Mouse (Mus musculus) stomach, embryonic 16.5 days (tissue): Measurements from ENCODE around the gene Uqcrc2. TPM values are rescaled to one million over a fixed set of nuclear protein-coding genes. Genes with fewer than 3 reads are reported as not detected.

Experiments used
- ATAC-seq: fragments of 200-750 bp; cut with Nextera tagmentation; 2 replicates; pipeline ENCODE4 v1.8.0; 2017; ENCODE audit warnings: moderate number of reproducible peaks, moderate TSS enrichment; ENCODE audit not compliant: insufficient read depth, low FRiP score
- H3K27ac ChIP-seq: fragments of 300-500 bp; sonication (generic); 2 replicates; pipeline ENCODE4 v1.5.1; 2014; ENCODE audit warnings: low read length
- H3K27me3 ChIP-seq: fragments of 300-500 bp; sonication (generic); 2 replicates; pipeline ENCODE4 v1.6.1; 2014; ENCODE audit warnings: low read length, control low read depth, mixed read lengths; ENCODE audit not compliant: control insufficient read depth, insufficient read depth
- H3K36me3 ChIP-seq: fragments of 300-500 bp; sonication (generic); 2 replicates; pipeline ENCODE4 v1.6.1; 2014; ENCODE audit warnings: low read length; ENCODE audit not compliant: control insufficient read depth, insufficient read depth
- H3K4me1 ChIP-seq: fragments of 300-500 bp; sonication (generic); 2 replicates; pipeline ENCODE4 v1.6.1; 2014; ENCODE audit warnings: low read length, control low read depth, mixed read lengths; ENCODE audit not compliant: control insufficient read depth, insufficient read depth
- H3K4me2 ChIP-seq: fragments of 300-500 bp; sonication (generic); 2 replicates; pipeline ENCODE4 v1.6.1; 2014; ENCODE audit warnings: low read depth, low read length, mixed read lengths
- H3K4me3 ChIP-seq: fragments of 300-500 bp; sonication (generic); replicated peaks from 2 replicates; pipeline ENCODE4 v1.5.1; 2014; ENCODE audit warnings: mild to moderate bottlenecking, low read length
- H3K9ac ChIP-seq: fragments of 300-500 bp; sonication (generic); 2 replicates; pipeline ENCODE4 v1.6.1; 2014; ENCODE audit warnings: low read length
- H3K9me3 ChIP-seq: fragments of 300-500 bp; sonication (generic); replicated peaks from 2 replicates; pipeline ENCODE4 v1.6.1; 2016; ENCODE audit warnings: low read length, control low read depth; ENCODE audit not compliant: control insufficient read depth
- WGBS: fragments of 180-500 bp; shearing (Covaris S2); extraction: QIAGEN DNeasy Blood & Tissue Kit; methylation state at CpG from one replicate; pipeline ENCODE4 v1.1.7; 2014; 5-methylcytosine and 5-hydroxymethylcytosine counted together
- polyA plus RNA-seq: library from polyadenylated mRNA; unstranded; fragments of >200 nt; fragmentation: Nextera tagmentation; extraction: Ambion mirVana; gene quantifications from 2 replicates; pipeline ENCODE4 v1.2.1, GENCODE M21; 2015

The Uqcrc2 gene
- 204 and 235 TPM in 2 replicates for polyA plus RNA-seq

DNA sequence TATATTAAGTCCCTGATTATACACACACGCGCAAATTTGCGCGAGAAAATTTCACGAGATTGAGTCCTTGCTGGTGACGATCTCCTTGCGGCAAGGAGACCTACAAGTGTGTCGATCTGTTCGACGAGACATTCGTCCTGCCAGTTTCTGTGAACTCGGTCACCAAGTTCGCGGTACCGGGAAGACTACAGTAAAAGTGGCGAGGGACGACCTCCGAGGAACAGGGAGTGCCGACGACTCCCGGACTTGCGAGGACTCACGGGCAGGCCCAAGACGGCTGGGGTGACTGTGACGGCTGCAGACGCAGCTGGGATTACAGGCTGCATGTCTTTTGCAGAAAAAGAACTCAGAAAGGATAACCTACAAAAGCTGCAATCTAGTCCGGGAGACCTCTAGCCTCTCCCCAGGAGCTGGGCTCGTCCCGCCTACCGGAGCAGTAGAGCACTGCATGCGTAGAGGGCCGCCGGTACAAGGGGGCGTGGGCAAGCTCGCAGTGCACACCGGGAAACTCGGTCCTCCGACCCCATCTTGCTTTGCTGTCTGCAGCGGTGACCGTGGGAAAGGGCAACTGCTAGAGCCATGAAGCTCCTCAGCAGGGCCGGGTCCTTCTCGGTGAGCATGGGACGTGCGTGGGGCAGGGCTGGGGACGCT, at the start of gene Uqcrc2:
Gene Uqcrc2, plus strand, starts transcription at position 466 of the 651 bp plus-strand sequence.
- no peaks in the 10 kb centered on the region for H3K27me3 ChIP-seq
- peaks cover 9% of the 10 kb centered on the region for H3K4me1 ChIP-seq
- H3K36me3 ChIP-seq = no peaks in the 10 kb centered on the region
- H3K4me2 ChIP-seq = peak within 1 kb of the TSS; percentile 81
- peak within 1 kb of the TSS; percentile 97 for H3K9ac ChIP-seq
- H3K4me3 ChIP-seq = peak within 1 kb of the TSS; percentile 90
- no peaks in the 10 kb centered on the region for H3K9me3 ChIP-seq
- peak; percentile 100 for ATAC-seq
- under 1% methylated on average over 45 of the region's 45 CpGs for WGBS
- H3K27ac ChIP-seq = peak within 1 kb of the TSS; percentile 87

DNA sequence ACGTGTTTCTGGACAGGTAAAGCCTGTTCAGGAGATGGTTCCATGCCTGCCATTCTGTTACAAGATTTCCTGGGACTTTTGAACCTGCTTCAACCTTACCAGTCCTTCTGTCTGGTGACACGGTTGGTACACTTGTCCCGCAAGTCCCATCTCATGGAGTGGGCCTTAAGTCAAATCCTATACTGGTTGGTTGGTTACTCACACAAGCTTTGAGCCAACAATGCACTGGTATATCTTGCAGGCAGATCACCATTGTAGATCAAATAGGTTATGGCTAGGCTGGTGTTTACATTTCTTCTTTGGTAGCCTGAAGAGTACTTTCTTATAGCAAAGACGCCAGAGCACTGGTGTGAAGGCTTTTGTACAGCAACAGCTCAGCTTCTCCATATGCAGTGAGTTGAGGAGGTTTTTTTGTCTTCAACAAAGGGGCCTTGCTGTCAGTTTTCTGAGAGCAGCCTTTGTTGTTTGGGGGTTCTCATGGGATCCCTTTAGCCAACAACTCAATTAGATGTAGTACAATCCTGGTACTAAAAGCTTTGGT, 37.7 kb upstream of the Uqcrc2 start:
- ATAC-seq = no peak
- 88% methylated on average over 4 of the region's 4 CpGs for WGBS
- Histone ChIP-seq H3K36me3 (no peaks in the 10 kb centered on the region), H3K27ac (no peak overlapping the region), H3K4me1 (no peaks in the 10 kb centered on the region), H3K9me3 (no peaks in the 10 kb centered on the region), H3K27me3 (no peaks in the 10 kb centered on the region), H3K4me2 (peak overlapping the region; percentile 80), H3K4me3 (peak overlapping the region; percentile 49), H3K9ac (peak overlapping the region; percentile 57)

GRCm38 (mm10) chr7:120597744-120598243, 37.2 kb upstream of the Uqcrc2 start:
- peak; percentile 44; the same call in 1 of the 2 replicates for ATAC-seq
- Histone ChIP-seq H3K9ac (peak overlapping the region; percentile 57), H3K4me3 (peak overlapping the region; percentile 49), H3K27me3 (no peaks in the 10 kb centered on the region), H3K4me1 (no peaks in the 10 kb centered on the region), H3K36me3 (no peaks in the 10 kb centered on the region), H3K9me3 (no peaks in the 10 kb centered on the region), H3K4me2 (peak overlapping the region; percentile 80), H3K27ac (no peak overlapping the region)
- 8% methylated on average over 41 of the region's 41 CpGs for WGBS

DNA sequence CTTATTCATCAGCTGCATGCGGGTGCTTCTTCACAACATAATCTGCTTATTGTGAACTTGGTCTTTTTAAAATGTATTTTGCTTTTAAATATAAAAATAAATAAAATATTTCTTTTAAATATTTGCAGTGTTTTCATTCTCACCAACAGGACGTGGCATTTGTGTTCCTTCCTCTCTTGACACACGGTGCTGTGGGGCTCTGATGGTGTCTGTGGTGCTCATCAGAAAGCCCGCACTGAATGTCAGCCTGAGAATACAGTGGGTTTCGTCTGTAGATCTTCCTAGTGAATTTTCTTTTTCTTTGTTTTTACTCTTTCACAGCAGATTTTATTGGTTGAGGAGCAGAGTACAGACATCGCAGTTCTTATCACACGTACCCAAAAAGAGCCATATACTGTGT, 36.6 kb upstream of the Uqcrc2 start:
- H3K27me3 ChIP-seq = no peaks in the 10 kb centered on the region
- H3K9me3 ChIP-seq = no peaks in the 10 kb centered on the region
- 81% methylated on average over 7 of the region's 7 CpGs for WGBS

DNA sequence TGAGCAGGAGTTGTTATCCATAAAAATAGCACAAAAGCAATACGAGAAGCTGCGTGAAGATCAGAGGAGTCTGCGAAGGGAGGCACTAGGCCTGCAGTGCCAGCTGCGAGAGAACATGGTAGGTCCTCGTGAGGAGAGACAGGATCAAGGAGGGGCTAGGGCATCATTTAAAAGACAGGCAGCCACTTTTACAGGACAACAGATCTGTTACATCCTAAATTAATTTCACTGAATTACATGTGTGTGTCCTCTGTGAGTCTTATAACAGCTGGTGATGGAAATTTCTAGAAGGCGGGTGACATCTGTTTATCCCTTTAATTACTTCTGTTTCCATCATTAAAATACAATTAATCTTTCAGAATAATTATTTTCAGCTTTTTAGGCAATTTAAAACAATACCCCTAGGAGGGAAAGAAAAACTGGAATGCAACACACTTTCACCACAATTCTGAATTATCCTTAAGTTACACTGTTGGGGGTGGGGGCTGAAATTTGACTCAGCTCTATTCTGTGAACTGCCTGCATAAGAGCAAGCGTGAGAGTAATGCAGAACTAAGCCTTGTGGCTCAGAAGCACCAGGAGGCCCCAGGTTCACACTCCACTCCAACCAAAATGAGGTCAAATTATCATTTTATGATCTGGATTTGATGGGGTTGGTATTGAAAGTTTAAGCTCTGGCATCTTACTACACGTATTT, 14.8 kb upstream of the Uqcrc2 start:
- Histone ChIP-seq H3K4me3 (no peak overlapping the region), H3K27me3 (no peaks in the 10 kb centered on the region), H3K9me3 (no peaks in the 10 kb centered on the region), H3K4me1 (no peaks in the 10 kb centered on the region), H3K9ac (no peak overlapping the region), H3K4me2 (no peak overlapping the region), H3K27ac (no peak overlapping the region), H3K36me3 (no peaks in the 10 kb centered on the region)
- ATAC-seq = no peak
- 73% methylated on average over 8 of the region's 8 CpGs for WGBS

More for the DNA sequence above, 36.6 kb upstream of the Uqcrc2 start:
- Histone ChIP-seq H3K9ac (no peak overlapping the region), H3K4me3 (peak overlapping the region; percentile 49), H3K4me2 (peak overlapping the region; percentile 80; the same call in 1 of the 2 replicates), H3K27ac (no peak overlapping the region), H3K4me1 (no peaks in the 10 kb centered on the region), H3K36me3 (no peaks in the 10 kb centered on the region)
- no peak for ATAC-seq

DNA sequence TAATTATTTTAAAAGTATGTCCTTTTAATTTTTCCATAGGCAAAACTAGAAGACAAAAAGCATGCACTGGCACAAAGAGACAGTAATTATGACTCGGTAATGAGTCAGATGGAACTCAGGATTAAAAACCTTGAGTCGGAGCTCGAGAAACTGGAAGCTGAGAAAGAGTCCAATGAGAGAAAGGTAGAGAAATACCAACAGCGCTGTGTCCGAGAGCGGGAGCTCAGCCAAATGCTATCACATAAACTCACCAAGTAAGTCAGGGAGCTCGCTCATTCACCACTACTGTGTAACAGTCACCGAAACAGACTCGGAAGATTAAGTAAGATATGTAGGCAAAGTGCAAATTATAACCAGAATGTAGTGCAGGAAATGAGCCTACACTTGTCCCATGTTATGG, 14.1 kb upstream of the Uqcrc2 start:
- Histone ChIP-seq H3K36me3 (no peaks in the 10 kb centered on the region), H3K4me2 (no peak overlapping the region), H3K27ac (no peak overlapping the region), H3K27me3 (no peaks in the 10 kb centered on the region), H3K4me1 (no peaks in the 10 kb centered on the region), H3K4me3 (no peak overlapping the region), H3K9me3 (no peaks in the 10 kb centered on the region), H3K9ac (no peak overlapping the region)
- WGBS = 90% methylated on average over 9 of the region's 9 CpGs
- ATAC-seq = no peak

DNA sequence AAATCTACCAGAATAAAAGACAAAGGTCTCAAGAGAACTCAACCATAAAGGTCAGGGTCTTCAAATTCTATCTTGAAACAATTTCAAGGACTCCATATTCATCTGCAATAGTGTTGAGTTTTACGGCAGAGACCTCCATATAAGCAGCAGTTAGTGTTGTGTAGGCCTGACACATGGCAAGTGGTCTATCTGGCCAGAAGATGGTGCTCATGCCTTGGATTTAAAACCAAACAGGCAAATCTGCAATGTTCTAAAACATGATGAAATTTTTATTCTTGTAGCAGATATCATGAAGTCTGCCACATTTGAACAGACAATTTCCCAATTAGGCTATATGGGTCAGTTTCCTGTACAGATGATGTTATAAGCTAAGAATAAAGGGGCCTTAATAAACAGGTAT, 2.5 kb upstream of the Uqcrc2 start:
- Histone ChIP-seq H3K4me1 (peaks cover 9% of the 10 kb centered on the region), H3K4me3 (no peak overlapping the region), H3K36me3 (no peaks in the 10 kb centered on the region), H3K27ac (no peak overlapping the region), H3K27me3 (no peaks in the 10 kb centered on the region), H3K4me2 (no peak overlapping the region), H3K9me3 (no peaks in the 10 kb centered on the region), H3K9ac (no peak overlapping the region)
- 69% methylated on average over 1 of the region's 1 CpGs for WGBS
- no peak for ATAC-seq

- peak overlapping the region; percentile 97 for H3K9ac ChIP-seq
- H3K36me3 ChIP-seq = no peaks in the 10 kb centered on the region
- peak overlapping the region; percentile 60 for H3K4me2 ChIP-seq
- peak overlapping the region; percentile 90 for H3K4me3 ChIP-seq
- peak overlapping the region; percentile 87 for H3K27ac ChIP-seq
- H3K9me3 ChIP-seq = no peaks in the 10 kb centered on the region
- no peak for ATAC-seq
- H3K4me1 ChIP-seq = peaks cover 9% of the 10 kb centered on the region
- H3K27me3 ChIP-seq = no peaks in the 10 kb centered on the region
- WGBS = 5% methylated on average over 9 of the region's 9 CpGs
These were observed 675 bp upstream of the Uqcrc2 start for GRCm38 (mm10) chr7:120634301-120634700.

- Histone ChIP-seq H3K4me1 (peaks cover 9% of the 10 kb centered on the region), H3K4me2 (peak overlapping the region; percentile 81), H3K9ac (peak overlapping the region; percentile 97), H3K4me3 (peak overlapping the region; percentile 90), H3K27ac (peak overlapping the region; percentile 87), H3K27me3 (no peaks in the 10 kb centered on the region), H3K9me3 (no peaks in the 10 kb centered on the region), H3K36me3 (peaks cover 3% of the 10 kb centered on the region; the same call in 1 of the 2 replicates)
- under 1% methylated on average over 32 of the region's 32 CpGs for WGBS
- ATAC-seq = no peak; the same call in none of the 2 replicates
These were observed 396 bp downstream of the Uqcrc2 start for GRCm38 (mm10) chr7:120635362-120635781.
